Mouse (Mus musculus): ENCODE measurements around the gene Ifih1. TPM values are rescaled to one million over a fixed set of nuclear protein-coding genes. Genes with fewer than 3 reads are reported as not detected.

The Ifih1 gene
- polyA plus RNA-seq, 1 experiment from 2014 or later: 7.0 TPM

- WGBS: 53% methylated on average over 12 of the region's 12 CpGs
- no peaks in the 10 kb centered on the region for H3K4me1 ChIP-seq (replicated peaks)
- no peaks in the 10 kb centered on the region for H3K9me3 ChIP-seq
- peak; percentile 39; the same call in 1 of the 2 replicates for ATAC-seq
- H3K4me3 ChIP-seq (replicated peaks): peak within 1 kb of the TSS; percentile 18
- no peak within 1 kb of the TSS for H3K9ac ChIP-seq
- no peaks in the 10 kb centered on the region for H3K27me3 ChIP-seq (replicated peaks)
- H3K4me2 ChIP-seq (replicated peaks): peak within 1 kb of the TSS; percentile 36
- no peaks in the 10 kb centered on the region for H3K36me3 ChIP-seq
- peak within 1 kb of the TSS; percentile 62 for H3K27ac ChIP-seq
These were observed 72.3 kb downstream of the Ifih1 start, which contains the start of gene Fap for GRCm38 (mm10) chr2:62573753-62574159. Fap (minus strand) TSS chr2:62574075.

GRCm38 (mm10) chr2:62573099-62573752, 72.8 kb downstream of the Ifih1 start:
- 65% methylated on average over 10 of the region's 10 CpGs for WGBS

GRCm38 (mm10) chr2:62564687-62565086, 81.4 kb downstream of the Ifih1 start:
- no peaks in the 10 kb centered on the region for H3K36me3 ChIP-seq
- 90% methylated on average over 1 of the region's 1 CpGs for WGBS
- no peak overlapping the region for H3K4me2 ChIP-seq (replicated peaks)
- no peaks in the 10 kb centered on the region for H3K27me3 ChIP-seq (replicated peaks)
- H3K27ac ChIP-seq: no peak overlapping the region
- H3K9me3 ChIP-seq: no peaks in the 10 kb centered on the region
- no peak overlapping the region for H3K9ac ChIP-seq
- H3K4me1 ChIP-seq (replicated peaks): no peaks in the 10 kb centered on the region
- no peak overlapping the region for H3K4me3 ChIP-seq (replicated peaks)
- no peak for ATAC-seq

More at GRCm38 (mm10) chr2:62573099-62573752, 72.8 kb downstream of the Ifih1 start:
- H3K9ac ChIP-seq: no peak overlapping the region
- no peak for ATAC-seq
- H3K9me3 ChIP-seq: no peaks in the 10 kb centered on the region
- peak overlapping the region; percentile 18 for H3K4me3 ChIP-seq (replicated peaks)
- peak overlapping the region; percentile 36 for H3K4me2 ChIP-seq (replicated peaks)
- H3K36me3 ChIP-seq: no peaks in the 10 kb centered on the region
- no peaks in the 10 kb centered on the region for H3K4me1 ChIP-seq (replicated peaks)
- H3K27me3 ChIP-seq (replicated peaks): no peaks in the 10 kb centered on the region
- peak overlapping the region; percentile 62 for H3K27ac ChIP-seq

DNA sequence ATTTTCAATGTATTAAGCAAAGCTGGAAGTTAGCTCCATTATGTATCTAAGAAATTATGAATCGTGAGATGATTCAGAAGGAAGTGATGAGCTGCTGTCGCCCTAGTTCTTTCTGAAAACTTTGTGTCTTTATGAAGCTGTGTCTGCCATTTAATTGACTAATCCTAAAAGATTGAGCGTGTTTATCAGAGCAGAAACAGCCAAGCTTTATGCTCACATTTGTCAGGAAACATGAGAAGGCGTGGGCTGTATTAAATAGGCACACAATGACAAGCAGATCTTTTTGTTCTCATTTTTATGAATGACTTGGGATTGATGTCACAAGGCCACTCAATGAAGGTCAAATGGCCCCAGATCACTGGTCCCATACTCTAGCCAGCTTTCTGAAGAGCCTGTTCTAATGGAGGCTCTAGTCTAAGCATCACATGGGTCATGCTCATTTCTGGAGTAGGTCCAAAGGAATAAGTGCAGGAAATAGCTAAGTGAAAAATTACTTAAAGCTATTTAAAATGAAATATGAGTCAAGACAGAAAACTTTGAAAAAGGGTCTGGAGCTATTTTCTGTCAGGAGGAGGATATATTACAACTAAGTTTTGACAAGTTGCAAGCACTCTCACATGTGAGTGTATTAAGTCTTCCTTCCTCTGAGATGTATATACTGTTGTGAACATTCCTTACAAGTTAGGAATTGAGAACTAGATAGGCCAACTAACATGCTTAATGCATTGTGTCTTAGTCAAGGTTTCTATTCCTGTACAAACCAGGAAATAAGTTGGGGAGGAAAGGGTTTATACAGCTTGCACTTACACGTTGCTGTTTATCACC, 83.2 kb downstream of the Ifih1 start:
- H3K27ac ChIP-seq: no peak overlapping the region
- no peaks in the 10 kb centered on the region for H3K36me3 ChIP-seq
- H3K4me2 ChIP-seq (replicated peaks): no peak overlapping the region
- no peaks in the 10 kb centered on the region for H3K4me1 ChIP-seq (replicated peaks)
- ATAC-seq: peak; percentile 63; the same call in 1 of the 2 replicates
- WGBS: 60% methylated on average over 5 of the region's 5 CpGs
- no peaks in the 10 kb centered on the region for H3K9me3 ChIP-seq
- H3K27me3 ChIP-seq (replicated peaks): no peaks in the 10 kb centered on the region
- H3K4me3 ChIP-seq (replicated peaks): no peak overlapping the region
- H3K9ac ChIP-seq: no peak overlapping the region

GRCm38 (mm10) chr2:62557417-62557816, 88.6 kb downstream of the Ifih1 start:
- 88% methylated on average over 2 of the region's 2 CpGs for WGBS
- no peak for ATAC-seq
- no peaks in the 10 kb centered on the region for H3K36me3 ChIP-seq
- no peak overlapping the region for H3K27ac ChIP-seq
- no peak overlapping the region for H3K4me3 ChIP-seq (replicated peaks)
- H3K27me3 ChIP-seq (replicated peaks): no peaks in the 10 kb centered on the region
- H3K9me3 ChIP-seq: no peaks in the 10 kb centered on the region
- no peak overlapping the region for H3K9ac ChIP-seq
- no peak overlapping the region for H3K4me2 ChIP-seq (replicated peaks)
- no peaks in the 10 kb centered on the region for H3K4me1 ChIP-seq (replicated peaks)

- no peaks in the 10 kb centered on the region for H3K4me1 ChIP-seq (replicated peaks)
- no peaks in the 10 kb centered on the region for H3K36me3 ChIP-seq
- no peak overlapping the region for H3K27ac ChIP-seq
- no peak overlapping the region for H3K4me3 ChIP-seq (replicated peaks)
- WGBS: 87% methylated on average over 9 of the region's 9 CpGs
- H3K9me3 ChIP-seq: no peaks in the 10 kb centered on the region
- ATAC-seq: no peak
- H3K9ac ChIP-seq: no peak overlapping the region
- no peaks in the 10 kb centered on the region for H3K27me3 ChIP-seq (replicated peaks)
- no peak overlapping the region for H3K4me2 ChIP-seq (replicated peaks)
These were observed 89.7 kb downstream of the Ifih1 start for GRCm38 (mm10) chr2:62556349-62556748.

GRCm38 (mm10) chr2:62549659-62550058, 96.4 kb downstream of the Ifih1 start:
- no peak overlapping the region for H3K9ac ChIP-seq
- 80% methylated on average over 3 of the region's 3 CpGs for WGBS
- no peak overlapping the region for H3K4me2 ChIP-seq (replicated peaks)
- no peak overlapping the region for H3K4me3 ChIP-seq (replicated peaks)
- no peaks in the 10 kb centered on the region for H3K4me1 ChIP-seq (replicated peaks)
- H3K36me3 ChIP-seq: no peaks in the 10 kb centered on the region
- H3K27ac ChIP-seq: no peak overlapping the region
- H3K27me3 ChIP-seq (replicated peaks): no peaks in the 10 kb centered on the region
- no peaks in the 10 kb centered on the region for H3K9me3 ChIP-seq
- ATAC-seq: no peak

DNA sequence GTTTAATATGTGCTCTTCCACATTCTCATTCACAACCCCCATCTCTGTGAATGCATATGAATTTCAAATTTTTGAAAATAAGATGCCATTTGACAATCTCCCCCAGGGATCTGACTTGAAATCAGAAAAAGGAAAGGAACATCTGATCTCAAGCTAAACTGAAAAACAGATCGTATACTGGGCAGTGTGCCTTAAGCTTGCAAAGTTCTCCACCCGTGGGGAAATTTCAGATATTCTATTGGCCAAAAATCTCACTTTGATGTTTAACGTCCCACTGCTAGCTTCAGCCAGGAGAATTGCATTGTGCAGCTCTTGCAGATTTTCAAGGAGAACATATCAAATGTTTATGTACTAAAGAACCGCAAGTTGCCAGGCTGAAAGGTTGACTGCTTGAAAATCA, 96.9 kb downstream of the Ifih1 start:
- WGBS: 82% methylated on average over 4 of the region's 4 CpGs
- H3K4me3 ChIP-seq (replicated peaks): no peak overlapping the region
- H3K36me3 ChIP-seq: no peaks in the 10 kb centered on the region
- no peak overlapping the region for H3K9ac ChIP-seq
- no peaks in the 10 kb centered on the region for H3K4me1 ChIP-seq (replicated peaks)
- H3K27me3 ChIP-seq (replicated peaks): no peaks in the 10 kb centered on the region
- no peak overlapping the region for H3K27ac ChIP-seq
- no peaks in the 10 kb centered on the region for H3K9me3 ChIP-seq
- no peak for ATAC-seq
- no peak overlapping the region for H3K4me2 ChIP-seq (replicated peaks)

DNA sequence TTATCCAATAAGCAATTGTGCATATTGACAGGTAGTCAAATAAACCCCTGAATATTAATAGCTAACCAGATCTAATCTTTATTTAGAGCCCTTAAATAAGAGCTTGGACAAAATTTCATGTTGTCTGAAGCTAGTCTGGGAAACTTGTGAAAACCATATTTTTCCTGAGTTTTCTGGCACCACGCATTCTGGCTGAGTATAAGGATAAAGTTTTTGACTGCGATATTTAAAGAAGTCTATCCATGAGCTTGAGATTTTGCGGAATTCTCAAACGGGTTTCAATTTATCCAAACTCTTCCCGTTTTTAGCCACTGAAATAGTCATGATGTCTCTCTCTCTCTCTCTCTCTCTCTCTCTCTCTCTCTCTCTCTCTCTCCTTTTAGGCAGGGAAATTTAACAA, 98.0 kb downstream of the Ifih1 start:
- H3K9ac ChIP-seq: no peak overlapping the region
- no peak overlapping the region for H3K27ac ChIP-seq
- 91% methylated on average over 5 of the region's 5 CpGs for WGBS
- H3K4me1 ChIP-seq (replicated peaks): no peaks in the 10 kb centered on the region
- ATAC-seq: no peak
- H3K4me2 ChIP-seq (replicated peaks): no peak overlapping the region
- H3K27me3 ChIP-seq (replicated peaks): no peaks in the 10 kb centered on the region
- no peaks in the 10 kb centered on the region for H3K9me3 ChIP-seq
- H3K36me3 ChIP-seq: no peaks in the 10 kb centered on the region
- H3K4me3 ChIP-seq (replicated peaks): no peak overlapping the region

Other genes with a start within 250 kb of the Ifih1 start
- gene Dpp4, start 234.0 kb downstream of the Ifih1 start, polyA plus RNA-seq (2015; fragmentation: Nextera tagmentation; extraction: Ambion mirVana): 69.3 and 72.5 TPM in 2 replicates
- gene Gcg, start 162.6 kb downstream of the Ifih1 start, polyA plus RNA-seq (2015; fragmentation: Nextera tagmentation; extraction: Ambion mirVana): 53.2 and 65.9 TPM in 2 replicates
- gene Fap, start 72.2 kb downstream of the Ifih1 start, polyA plus RNA-seq (2015; fragmentation: Nextera tagmentation; extraction: Ambion mirVana): 11.9 and 12.4 TPM in 2 replicates
- 8.8 and 9.4 TPM in 2 replicates for gene Gca, start 18.0 kb upstream of the Ifih1 start, polyA plus RNA-seq (2015; fragmentation: Nextera tagmentation; extraction: Ambion mirVana)

All from intestine, embryonic 15.5 days (tissue).